8 mouse cellular contexts compared by ENCODE assay signal in the genomic region with DNA sequence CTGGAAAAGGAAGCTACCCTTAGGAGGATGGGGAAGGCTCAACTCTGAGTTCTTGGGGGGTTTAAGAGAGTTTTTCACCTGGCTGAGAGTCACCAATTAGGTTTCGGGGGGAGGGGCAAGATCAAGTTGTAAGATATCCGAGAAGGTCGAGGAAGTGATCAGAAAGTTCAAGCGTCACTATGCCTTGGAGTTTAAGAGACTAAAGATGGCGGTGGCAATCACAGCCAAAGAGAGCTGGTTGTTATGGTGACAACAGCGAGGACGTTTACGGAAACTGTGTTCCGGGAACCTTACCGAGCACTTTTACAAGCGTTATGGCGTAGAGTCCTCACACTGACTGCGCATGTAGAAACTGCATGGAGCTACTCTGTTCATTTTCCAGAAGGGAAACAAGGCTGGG. TPM values are rescaled to one million over a fixed set of nuclear protein-coding genes. Genes with fewer than 3 reads are reported as not detected.
DNase-seq lines count a peak whose midpoint lies in the region; ATAC-seq and TF ChIP-seq lines count a peak whose summit lies in the region.

No protein-coding gene starts in this region.

- H3K4me2 ChIP-seq in embryonic facial prominence, embryonic 11.5 days (ENCODE audit: low read depth, low read length): peak overlapping the region; percentile 11
- H3K4me2 ChIP-seq in hindbrain, embryonic 13.5 days: peak overlapping the region; percentile 57

- peak overlapping the region; percentile 66 for H3K27ac ChIP-seq in embryonic facial prominence, embryonic 11.5 days (replicated peaks; ENCODE audit: low read depth, low read length)
- peak overlapping the region; percentile 95 for H3K27ac ChIP-seq in hindbrain, embryonic 13.5 days

- no peak overlapping the region for H3K9ac ChIP-seq in embryonic facial prominence, embryonic 11.5 days (replicated peaks; ENCODE audit: low read length)
- peak overlapping the region; percentile 39 for H3K9ac ChIP-seq in hindbrain, embryonic 13.5 days

- H3K4me1 ChIP-seq in lung, adult 2 months (ENCODE audit: control insufficient read depth, insufficient read depth, low read length): no peaks in the 10 kb centered on the region
- peaks cover 14% of the 10 kb centered on the region for H3K4me1 ChIP-seq in embryonic facial prominence, embryonic 11.5 days (ENCODE audit: control insufficient read depth, insufficient read depth, low read length)
- peaks cover 36% of the 10 kb centered on the region for H3K4me1 ChIP-seq in hindbrain, embryonic 13.5 days (replicated peaks)

- TF ChIP-seq POLR2A in lung, adult 2 months (IDR thresholded peaks at IDR 0.05; ENCODE audit: borderline replicate concordance, extremely low read depth, low read depth, low read length): no peak

- peak overlapping the region; percentile 6 for H3K4me3 ChIP-seq in lung, adult 2 months (replicated peaks; ENCODE audit: extremely low read depth, low read depth, low read length)
- H3K4me3 ChIP-seq in embryonic facial prominence, embryonic 11.5 days (ENCODE audit: low read depth, low read length): no peak overlapping the region
- peak overlapping the region; percentile 25 for H3K4me3 ChIP-seq in hindbrain, embryonic 13.5 days

- no peak for TF ChIP-seq CTCF in lung, adult 2 months (IDR thresholded peaks at IDR 0.05; ENCODE audit: insufficient read depth, low read length)

- intact Hi-C loops in left cerebral cortex, postnatal 36 days (cut with DNase I): loop anchor here (1.0 to 5.0 kb wide), 2 partner anchors 40 to 52 kb away; no protein-coding TSS in a partner anchor

- H3K27me3 ChIP-seq in embryonic facial prominence, embryonic 11.5 days (ENCODE audit: control insufficient read depth, insufficient read depth, low read length): no peaks in the 10 kb centered on the region
- no peaks in the 10 kb centered on the region for H3K27me3 ChIP-seq in hindbrain, embryonic 13.5 days

- no peaks in the 10 kb centered on the region for H3K36me3 ChIP-seq in embryonic facial prominence, embryonic 11.5 days (replicated peaks; ENCODE audit: control insufficient read depth, insufficient read depth, low read depth, low read length)
- no peaks in the 10 kb centered on the region for H3K36me3 ChIP-seq in hindbrain, embryonic 13.5 days

- no peak for DNase-seq in lung, adult 2 months
- no peak for DNase-seq in lung, adult 18-20 months
- peak; percentile 62 for DNase-seq in embryonic facial prominence, embryonic 11.5 days (ENCODE audit: low spot score)
- peak; percentile 23 to 41 for DNase-seq in left cerebral cortex, postnatal 36 days (ENCODE audit: low spot score in 2 of 2)
- DNase-seq in natural killer cell, adult 2 months (ENCODE audit: low spot score in 2 of 2): peak; percentile 13 to 19
- no peak for DNase-seq in cerebellum, postnatal 4 days (ENCODE audit: low spot score in 2 of 2)

- no peaks in the 10 kb centered on the region for H3K9me3 ChIP-seq in embryonic facial prominence, embryonic 11.5 days (replicated peaks; ENCODE audit: control insufficient read depth, low read length)
- H3K9me3 ChIP-seq in hindbrain, embryonic 13.5 days: no peaks in the 10 kb centered on the region

- 15% methylated on average over 13 of the region's 13 CpGs for WGBS in lung, adult 2 months
- 16% methylated on average over 13 of the region's 13 CpGs for WGBS in embryonic facial prominence, embryonic 11.5 days
- 17% methylated on average over 13 of the region's 13 CpGs for WGBS in hindbrain, embryonic 13.5 days

- 0 out of 2 replicates have a peak, but pooled peaks have one; percentile 2 for ATAC-seq in embryonic facial prominence, embryonic 11.5 days (replicated peaks; ENCODE audit: insufficient number of reproducible peaks, low FRiP score, low TSS enrichment, low read depth)
- ATAC-seq in hindbrain, embryonic 13.5 days (ENCODE audit: low FRiP score): peak; percentile 65
- ATAC-seq in megakaryocyte-erythroid progenitor cell, adult 5-6 weeks (replicated peaks; ENCODE audit: low FRiP score, low TSS enrichment, poor library complexity, severe bottlenecking): no peak

RNA-seq across cellular contexts. Expression of gene Tnrc6a, which starts 39.0 kb away (rescaled TPM):
- 30.5 and 33.2 TPM in 2 replicates for polyA plus RNA-seq in lung, adult 2 months (2012; rRNA removed)
- 44.3 and 45.9 TPM in 2 replicates for polyA plus RNA-seq in embryonic facial prominence, embryonic 11.5 days (2014; fragmentation: Nextera tagmentation; extraction: Ambion mirVana)
- polyA plus RNA-seq in hindbrain, embryonic 13.5 days (2015; fragmentation: Nextera tagmentation; extraction: Ambion mirVana): 59.0 and 63.2 TPM in 2 replicates
- total RNA-seq in left cerebral cortex, postnatal 36 days (2021): 10 to 100 TPM; 43.5 to 59.0 TPM
- total RNA-seq in megakaryocyte-erythroid progenitor cell, adult 5-6 weeks (2014; fragmentation: Nextera tagmentation): 37.3 and 71.3 TPM in 2 replicates
- total RNA-seq in megakaryocyte-erythroid progenitor cell, adult 5-6 weeks (2017): 49.4 and 59.2 TPM in 2 replicates

Comparison
In these comparisons a context has a peak if more than half of its experiments do, and no peak if none do; other contexts are left out.
1. DNase-seq: peak in embryonic facial prominence, embryonic 11.5 days (single experiment), left cerebral cortex, postnatal 36 days (2 of 2) and natural killer cell, adult 2 months (2 of 2); none in lung, adult 2 months (single experiment), lung, adult 18-20 months (0 of 2) and cerebellum, postnatal 4 days (0 of 2).